Mouse (Mus musculus): ENCODE results near the gene Ms4a4d. TPM values are rescaled to one million over a fixed set of nuclear protein-coding genes. Genes with fewer than 3 reads are reported as not detected.
"Not testable (repeated sequence)": the region's sequence is repeated elsewhere in the genome, so short reads cannot be mapped to it uniquely, and the experiment has no call there.

Ms4a4d gene
- 0.21 TPM in 2 replicates for polyA plus RNA-seq (2015; fragmentation: Nextera tagmentation; extraction: Ambion mirVana)

- no peak within 1 kb of the TSS for H3K9ac ChIP-seq
- H3K9me3 ChIP-seq (replicated peaks) = no peaks in the 10 kb centered on the region
- 0 out of 2 replicates have a peak, but pooled peaks cover 2% of the 10 kb centered on the region for H3K4me1 ChIP-seq (replicated peaks)
- H3K27me3 ChIP-seq = no peaks in the 10 kb centered on the region
- H3K27ac ChIP-seq = no peak within 1 kb of the TSS
- 16% methylated on average over 7 of the region's 7 CpGs for WGBS (ENCODE audit: insufficient replicate concordance)
- no peak within 1 kb of the TSS for H3K4me3 ChIP-seq (replicated peaks)
- no peak within 1 kb of the TSS for H3K4me2 ChIP-seq
- ATAC-seq (ENCODE audit: low read depth) (no peak), DNase-seq (no peak)
- H3K36me3 ChIP-seq = no peaks in the 10 kb centered on the region
Measured at GRCm38 (mm10) chr19:11536593-11536992, at the start of gene Ms4a4d. Gene Ms4a4d, plus strand, starts transcription at chr19:11536801.

DNA sequence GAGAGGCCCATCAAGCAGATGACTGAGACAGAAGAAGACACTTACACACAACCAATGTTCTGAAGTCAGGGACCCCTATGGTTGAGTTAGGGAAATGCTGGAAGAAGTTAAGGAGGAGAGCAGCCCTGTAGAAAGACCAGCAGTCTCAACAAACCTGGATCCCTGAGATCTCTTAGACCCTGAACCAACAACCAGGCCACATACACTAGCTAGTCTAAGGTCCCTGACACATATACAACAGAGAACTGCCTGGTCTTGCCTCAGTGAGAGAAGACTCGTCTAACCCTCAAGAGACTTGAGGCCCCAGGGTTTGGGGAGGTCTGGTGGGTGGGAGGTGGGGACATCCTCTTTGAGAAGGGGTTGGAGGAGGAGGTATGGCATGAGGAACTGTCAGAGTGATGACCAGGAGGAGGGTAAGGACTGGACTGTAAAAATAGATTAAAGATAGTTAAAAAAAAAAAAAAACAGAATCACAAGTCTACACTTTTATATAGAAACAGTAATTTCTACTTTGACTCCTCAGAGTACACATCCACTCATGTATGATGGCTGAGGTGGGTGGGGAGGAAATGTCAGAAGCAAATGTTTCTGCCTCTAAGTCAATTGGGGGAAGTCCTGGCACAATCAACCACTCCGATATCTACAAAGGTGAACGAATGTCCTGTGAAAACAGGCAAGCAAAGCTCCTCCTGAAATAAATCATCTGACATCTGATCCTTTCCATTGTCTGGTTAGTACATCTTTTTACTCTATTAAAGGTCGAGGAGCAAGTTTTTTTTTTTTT lies 45.0 kb upstream of the Ms4a4d start:
- ATAC-seq (ENCODE audit: low read depth) (no peak), DNase-seq (no peak)
- Histone ChIP-seq H3K27me3 (no peaks in the 10 kb centered on the region), H3K9ac (no peak overlapping the region), H3K27ac (no peak overlapping the region), H3K4me2 (no peak overlapping the region), H3K4me1 (replicated peaks) (no peaks in the 10 kb centered on the region), H3K4me3 (replicated peaks) (no peak overlapping the region), H3K36me3 (no peaks in the 10 kb centered on the region), H3K9me3 (replicated peaks) (no peaks in the 10 kb centered on the region)
- whole genome bisulfite sequencing (ENCODE audit: insufficient replicate concordance) = 44% methylated on average over 4 of the region's 4 CpGs

- Histone ChIP-seq H3K36me3 (no peaks in the 10 kb centered on the region), H3K27ac (no peak overlapping the region), H3K4me3 (replicated peaks) (no peak overlapping the region), H3K9me3 (replicated peaks) (no peaks in the 10 kb centered on the region), H3K27me3 (no peaks in the 10 kb centered on the region), H3K9ac (no peak overlapping the region), H3K4me2 (no peak overlapping the region), H3K4me1 (replicated peaks) (no peaks in the 10 kb centered on the region)
- DNase-seq (no peak), ATAC-seq (ENCODE audit: low read depth) (no peak)
- 56% methylated on average over 1 of the region's 1 CpGs for WGBS (ENCODE audit: insufficient replicate concordance)
Measured at GRCm38 (mm10) chr19:11492671-11493070, 43.9 kb upstream of the Ms4a4d start.

DNA sequence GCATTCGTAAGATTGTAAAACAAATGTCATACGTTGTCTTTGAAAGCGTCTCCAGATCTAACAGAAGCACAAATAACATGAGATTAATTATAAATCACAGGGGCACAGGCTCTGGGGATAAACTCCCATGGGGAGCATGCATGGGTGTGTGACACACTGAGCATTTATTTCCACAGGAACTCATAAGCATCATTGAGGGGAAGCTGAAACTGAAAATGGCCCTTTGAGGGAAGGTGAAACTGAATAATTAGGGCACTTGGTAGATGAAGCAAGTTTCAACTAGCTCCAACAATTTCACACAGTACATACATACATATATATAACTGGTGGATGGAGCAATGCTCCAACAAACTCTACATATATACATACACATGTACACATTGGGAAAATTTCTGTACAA lies 42.1 kb upstream of the Ms4a4d start:
- no peaks in the 10 kb centered on the region for H3K9me3 ChIP-seq (replicated peaks)
- H3K4me2 ChIP-seq = no peak overlapping the region
- no peak overlapping the region for H3K27ac ChIP-seq
- no peaks in the 10 kb centered on the region for H3K27me3 ChIP-seq
- H3K4me1 ChIP-seq (replicated peaks) = no peaks in the 10 kb centered on the region
- H3K36me3 ChIP-seq = no peaks in the 10 kb centered on the region
- ATAC-seq (ENCODE audit: low read depth) (no peak), DNase-seq (no peak)
- WGBS (ENCODE audit: insufficient replicate concordance) = 66% methylated on average over 3 of the region's 3 CpGs
- no peak overlapping the region for H3K4me3 ChIP-seq (replicated peaks)
- H3K9ac ChIP-seq = no peak overlapping the region

- ATAC-seq (ENCODE audit: low read depth) (no peak), DNase-seq (no peak)
- H3K9ac ChIP-seq = no peak overlapping the region
- no peak overlapping the region for H3K4me3 ChIP-seq (replicated peaks)
- H3K9me3 ChIP-seq (replicated peaks) = no peaks in the 10 kb centered on the region
- no peaks in the 10 kb centered on the region for H3K27me3 ChIP-seq
- H3K36me3 ChIP-seq = no peaks in the 10 kb centered on the region
- no peaks in the 10 kb centered on the region for H3K4me1 ChIP-seq (replicated peaks)
- H3K27ac ChIP-seq = no peak overlapping the region
- no peak overlapping the region for H3K4me2 ChIP-seq
- WGBS (ENCODE audit: insufficient replicate concordance) = 60% methylated on average over 6 of the region's 6 CpGs
Measured at GRCm38 (mm10) chr19:11496361-11496760, 40.2 kb upstream of the Ms4a4d start.

GRCm38 (mm10) chr19:11497300-11497699 lies 39.3 kb upstream of the Ms4a4d start:
- not testable (repeated sequence) for ATAC-seq (ENCODE audit: low read depth); H3K4me2 ChIP-seq; H3K27ac ChIP-seq; H3K9ac ChIP-seq; H3K4me3 ChIP-seq (replicated peaks); H3K4me1 ChIP-seq (replicated peaks); DNase-seq; H3K27me3 ChIP-seq; H3K36me3 ChIP-seq; H3K9me3 ChIP-seq (replicated peaks)
- 46% methylated on average over 1 of the region's 1 CpGs for WGBS (ENCODE audit: insufficient replicate concordance)

GRCm38 (mm10) chr19:11500796-11501195 lies 35.8 kb upstream of the Ms4a4d start:
- H3K36me3 ChIP-seq = no peaks in the 10 kb centered on the region
- ATAC-seq (ENCODE audit: low read depth) (no peak), DNase-seq (no peak)
- H3K27ac ChIP-seq = no peak overlapping the region
- no peaks in the 10 kb centered on the region for H3K9me3 ChIP-seq (replicated peaks)
- no peak overlapping the region for H3K4me2 ChIP-seq
- no peak overlapping the region for H3K4me3 ChIP-seq (replicated peaks)
- H3K4me1 ChIP-seq (replicated peaks) = no peaks in the 10 kb centered on the region
- WGBS (ENCODE audit: insufficient replicate concordance) = 55% methylated on average over 1 of the region's 1 CpGs
- H3K9ac ChIP-seq = no peak overlapping the region
- no peaks in the 10 kb centered on the region for H3K27me3 ChIP-seq

- Histone ChIP-seq H3K27ac (no peak overlapping the region), H3K4me3 (replicated peaks) (no peak overlapping the region), H3K4me1 (replicated peaks) (no peaks in the 10 kb centered on the region), H3K4me2 (no peak overlapping the region), H3K9me3 (replicated peaks) (no peaks in the 10 kb centered on the region), H3K36me3 (no peaks in the 10 kb centered on the region), H3K27me3 (no peaks in the 10 kb centered on the region), H3K9ac (no peak overlapping the region)
- DNase-seq (no peak), ATAC-seq (ENCODE audit: low read depth) (no peak)
- 54% methylated on average over 4 of the region's 4 CpGs for WGBS (ENCODE audit: insufficient replicate concordance)
Measured at GRCm38 (mm10) chr19:11501326-11501725, 35.3 kb upstream of the Ms4a4d start.

DNA sequence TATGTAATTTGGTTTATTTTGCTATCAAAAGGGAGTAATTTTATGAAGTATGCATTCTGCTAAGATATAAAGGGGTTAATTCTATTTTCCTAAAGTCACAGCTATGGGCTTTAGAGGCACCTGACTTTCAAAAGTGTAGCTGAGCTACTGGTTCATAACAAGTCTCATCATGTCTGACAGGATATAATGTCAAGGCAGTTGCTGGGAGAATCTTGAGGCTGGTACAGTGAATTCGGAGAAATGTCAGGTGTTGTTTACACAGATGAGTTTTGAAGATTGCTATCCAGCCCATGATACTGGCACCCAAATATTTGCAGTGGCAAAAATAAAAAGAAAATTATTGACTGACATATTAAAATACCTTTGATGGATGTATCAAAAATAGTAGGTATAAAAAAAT lies 31.7 kb upstream of the Ms4a4d start:
- H3K4me2 ChIP-seq = no peak overlapping the region
- H3K4me1 ChIP-seq (replicated peaks) = no peaks in the 10 kb centered on the region
- no peak for DNase-seq
- ATAC-seq (ENCODE audit: low read depth) = no peak
- WGBS (ENCODE audit: insufficient replicate concordance) = 54% methylated on average over 1 of the region's 1 CpGs
- H3K27me3 ChIP-seq = no peaks in the 10 kb centered on the region
- no peaks in the 10 kb centered on the region for H3K9me3 ChIP-seq (replicated peaks)
- H3K4me3 ChIP-seq (replicated peaks) = no peak overlapping the region
- no peak overlapping the region for H3K9ac ChIP-seq
- no peak overlapping the region for H3K27ac ChIP-seq
- no peaks in the 10 kb centered on the region for H3K36me3 ChIP-seq

GRCm38 (mm10) chr19:11513458-11513857 lies 23.1 kb upstream of the Ms4a4d start:
- no peak overlapping the region for H3K4me2 ChIP-seq
- no peak overlapping the region for H3K9ac ChIP-seq
- WGBS (ENCODE audit: insufficient replicate concordance) = 10% methylated on average over 1 of the region's 1 CpGs
- no peaks in the 10 kb centered on the region for H3K36me3 ChIP-seq
- no peak overlapping the region for H3K27ac ChIP-seq
- no peaks in the 10 kb centered on the region for H3K9me3 ChIP-seq (replicated peaks)
- DNase-seq (peak; percentile 2), ATAC-seq (ENCODE audit: low read depth) (no peak)
- H3K4me3 ChIP-seq (replicated peaks) = no peak overlapping the region
- H3K27me3 ChIP-seq = no peaks in the 10 kb centered on the region
- no peaks in the 10 kb centered on the region for H3K4me1 ChIP-seq (replicated peaks)

DNA sequence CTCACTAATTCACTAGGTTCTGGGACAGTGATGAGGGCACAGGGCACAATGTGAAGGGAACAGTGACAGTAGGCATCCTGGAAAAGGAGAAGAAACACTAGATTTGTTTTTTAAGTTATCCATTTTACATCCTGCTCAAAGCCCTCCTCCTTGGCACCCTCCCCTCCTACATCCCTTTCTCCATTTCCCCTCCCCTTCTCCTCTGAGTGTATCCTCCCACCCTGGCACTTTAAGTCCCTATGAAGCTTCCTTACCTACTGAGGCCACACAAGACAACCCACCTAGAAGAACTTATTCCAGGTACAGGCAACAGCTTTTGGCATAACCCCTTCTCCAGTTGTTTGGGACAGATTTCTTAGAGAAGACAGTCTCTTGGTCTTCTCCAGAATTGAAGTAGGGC lies 20.4 kb upstream of the Ms4a4d start, which contains the start of gene Ms4a6b:
Ms4a6b (plus strand) TSS at position 267 of the 400 bp plus-strand sequence.
- Histone ChIP-seq H3K4me3 (replicated peaks) (no peak within 1 kb of the TSS), H3K4me1 (replicated peaks) (no peaks in the 10 kb centered on the region), H3K9me3 (replicated peaks) (no peaks in the 10 kb centered on the region), H3K9ac (no peak within 1 kb of the TSS), H3K27ac (no peak within 1 kb of the TSS), H3K4me2 (no peak within 1 kb of the TSS), H3K27me3 (no peaks in the 10 kb centered on the region), H3K36me3 (no peaks in the 10 kb centered on the region)
- ATAC-seq (ENCODE audit: low read depth) (no peak), DNase-seq (no peak)

DNA sequence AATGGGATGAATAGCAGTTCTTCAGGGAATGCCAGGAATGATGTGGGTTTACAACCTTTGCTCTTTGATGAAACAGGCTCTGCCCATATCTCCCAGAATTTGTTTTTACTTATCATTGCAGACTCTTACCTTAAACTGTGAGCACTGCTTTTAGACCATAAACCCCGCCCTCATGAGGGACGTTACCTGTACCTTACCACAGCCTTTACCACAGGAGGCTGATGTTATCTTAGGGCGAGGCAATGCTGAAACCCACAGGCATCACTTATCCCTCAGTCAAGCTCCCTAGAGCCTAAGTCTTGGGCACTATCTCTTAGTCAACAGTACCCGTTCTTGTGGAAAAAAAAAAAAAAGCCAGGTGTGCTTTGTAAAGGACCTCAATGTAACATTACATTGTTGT lies 19.8 kb upstream of the Ms4a4d start:
- no peak for DNase-seq
- 31% methylated on average over 4 of the region's 4 CpGs for WGBS (ENCODE audit: insufficient replicate concordance)
- no peak overlapping the region for H3K27ac ChIP-seq
- H3K4me2 ChIP-seq = no peak overlapping the region
- no peak for ATAC-seq (ENCODE audit: low read depth)
- no peak overlapping the region for H3K9ac ChIP-seq
- H3K4me1 ChIP-seq (replicated peaks) = no peaks in the 10 kb centered on the region
- H3K27me3 ChIP-seq = no peaks in the 10 kb centered on the region
- H3K36me3 ChIP-seq = no peaks in the 10 kb centered on the region
- no peak overlapping the region for H3K4me3 ChIP-seq (replicated peaks)
- no peaks in the 10 kb centered on the region for H3K9me3 ChIP-seq (replicated peaks)

Data from liver, embryonic 13.5 days (tissue).